Mouse (Mus musculus) small intestine, adult 2 months (tissue): ENCODE measurements around the gene Fbxo36. TPM values are rescaled to one million over a fixed set of nuclear protein-coding genes. Genes with fewer than 3 reads are reported as not detected.

Experiments
- H3K27ac ChIP-seq: fragments of 200-500 bp; 2 replicates; pipeline ENCODE4 v1.5.1; 2012; ENCODE audit warnings: low read depth, low read length, control low read depth, inconsistent platforms; ENCODE audit not compliant: insufficient read depth
- H3K27me3 ChIP-seq: fragments of 200-500 bp; 2 replicates; pipeline ENCODE4 v1.6.1; 2012; ENCODE audit warnings: mild to moderate bottlenecking, moderate library complexity, low read length, inconsistent platforms; ENCODE audit not compliant: control insufficient read depth, insufficient read depth
- H3K36me3 ChIP-seq: fragments of 200-500 bp; 2 replicates; pipeline ENCODE4 v1.6.1; 2012; ENCODE audit warnings: mild to moderate bottlenecking, low read length, control low read depth, inconsistent platforms; ENCODE audit not compliant: control insufficient read depth, insufficient read depth
- H3K4me1 ChIP-seq: fragments of 200-500 bp; 2 replicates; pipeline ENCODE4 v1.6.1; 2012; ENCODE audit warnings: low read length, inconsistent platforms, mixed read lengths; ENCODE audit not compliant: control insufficient read depth, insufficient read depth, insufficient read length
- H3K4me3 ChIP-seq: fragments of 200-500 bp; 2 replicates; pipeline ENCODE4 v1.5.1; 2012; ENCODE audit warnings: low read depth, mild to moderate bottlenecking, control low read depth, inconsistent platforms, low read length, moderate library complexity
- CTCF ChIP-seq: fragments of 200-500 bp; IDR thresholded peaks from 2 replicates; pipeline ENCODE4 v1.5.1; 2012; ENCODE audit warnings: low read depth, mild to moderate bottlenecking, control low read depth, inconsistent platforms, low read length, moderate library complexity, mixed read lengths; ENCODE audit not compliant: insufficient replicate concordance, insufficient read length; ENCODE audit errors: extremely low read depth
- POLR2A ChIP-seq: fragments of 200-500 bp; IDR thresholded peaks from 2 replicates; pipeline ENCODE4 v1.6.1; 2012; ENCODE audit warnings: low read depth, mild to moderate bottlenecking, control low read depth, inconsistent platforms, low read length, moderate library complexity
- WGBS: fragments of 180-500 bp; shearing (Covaris S2); methylation state at CpG from one replicate; pipeline ENCODE4 v1.1.7; 2018; 5-methylcytosine and 5-hydroxymethylcytosine counted together
- polyA plus RNA-seq: library from polyadenylated mRNA; depleted of rRNA; stranded (reverse); fragments of >200 nt; gene quantifications from 2 replicates; pipeline ENCODE4 v1.2.3, GENCODE M21; 2012; rRNA removed

The Fbxo36 gene
- polyA plus RNA-seq, 1 experiment, result 3.1 TPM

GRCm38 (mm10) chr1:84945950-84946349 is 106.3 kb downstream of the Fbxo36 start:
- Histone ChIP-seq H3K27me3 (no peaks in the 10 kb centered on the region), H3K36me3 (no peaks in the 10 kb centered on the region), H3K4me1 (no peaks in the 10 kb centered on the region), H3K27ac (no peak overlapping the region), H3K4me3 (no peak overlapping the region)
- WGBS, result 72% methylated on average over 3 of the region's 3 CpGs
- TF ChIP-seq POLR2A (no peak), CTCF (no peak)

- Histone ChIP-seq H3K36me3 (no peaks in the 10 kb centered on the region), H3K27me3 (no peaks in the 10 kb centered on the region), H3K4me3 (no peak overlapping the region), H3K27ac (no peak overlapping the region), H3K4me1 (no peaks in the 10 kb centered on the region)
- TF ChIP-seq POLR2A (no peak), CTCF (no peak)
- 66% methylated on average over 2 of the region's 2 CpGs for WGBS
Measured at GRCm38 (mm10) chr1:84947390-84947789, 107.7 kb downstream of the Fbxo36 start.

Other genes with a start within 250 kb of the Fbxo36 start
- 1.5 and 3.3 TPM in 2 replicates for gene Dner, start 143.6 kb upstream of the Fbxo36 start, polyA plus RNA-seq
- gene Trip12, start 675 bp downstream of the Fbxo36 start, polyA plus RNA-seq, result 2.6 and 8.7 TPM in 2 replicates
- 0.04 TPM in 1 of 2 replicates, not detected in the other for gene Slc16a14, start 95.3 kb downstream of the Fbxo36 start, polyA plus RNA-seq